In the genomic region with DNA sequence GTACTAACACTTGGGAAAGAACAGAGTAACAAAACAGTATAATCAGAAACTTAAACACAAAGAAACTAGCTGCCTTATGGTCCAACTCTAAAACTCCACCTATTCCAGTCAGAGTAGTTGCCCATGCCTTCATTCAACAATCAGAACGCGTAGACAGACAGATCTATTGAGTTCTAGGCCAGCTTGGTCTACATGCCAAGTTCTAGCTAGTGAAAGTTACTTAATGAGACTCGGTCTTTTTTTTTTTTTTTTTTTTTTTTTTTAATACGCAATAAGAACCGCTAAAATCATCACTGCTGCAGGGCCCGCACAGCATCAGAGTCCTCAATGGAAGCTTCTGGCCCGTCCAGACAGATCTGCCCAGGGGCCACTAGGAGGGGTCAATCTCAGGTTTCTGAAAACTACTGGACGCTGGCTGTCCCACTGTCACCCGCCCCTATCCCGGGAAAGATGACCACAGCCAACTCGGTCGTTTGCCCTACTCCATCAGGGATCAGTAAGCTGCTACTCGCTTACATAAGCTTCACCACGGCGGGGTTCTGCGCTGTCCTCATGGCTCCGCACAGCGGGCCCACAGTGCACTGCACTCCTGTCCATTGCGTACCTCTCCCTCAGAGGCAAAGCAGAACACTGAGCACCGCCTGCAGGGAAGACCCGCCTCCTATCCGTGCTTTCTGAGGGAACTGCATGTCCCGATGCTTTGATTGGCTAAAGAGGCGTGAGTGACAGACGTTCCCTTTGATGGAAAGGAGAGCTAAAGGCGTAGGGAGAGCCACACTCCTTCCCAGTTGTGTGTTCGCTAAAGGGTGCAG, we compare ENCODE assay signal across 7 mouse cellular contexts. TPM values are rescaled to one million over a fixed set of nuclear protein-coding genes. Genes with fewer than 3 reads are reported as not detected.
DNase-seq lines count a peak whose midpoint lies in the region; ATAC-seq lines count a peak whose summit lies in the region.

A gene (plus strand): TSS at position 795 of the 812 bp plus-strand sequence.

- DNase-seq in adrenal gland, postnatal 14 days, result peak; percentile 94
- peak; percentile 94 for DNase-seq in embryonic facial prominence, embryonic 11.5 days (ENCODE audit: low spot score)
- DNase-seq in kidney, adult 11 months, result peak; percentile 98
- DNase-seq in limb, embryonic 10.5 days (ENCODE audit: low spot score), result peak; percentile 83
- DNase-seq in spleen, adult 12 weeks (ENCODE audit: low spot score), result peak; percentile 61

- no peaks in the 10 kb centered on the region for H3K9me3 ChIP-seq in embryonic facial prominence, embryonic 11.5 days (replicated peaks; ENCODE audit: control insufficient read depth, low read length)
- no peaks in the 10 kb centered on the region for H3K9me3 ChIP-seq in limb, embryonic 10.5 days (replicated peaks)
- H3K9me3 ChIP-seq in midbrain, embryonic 13.5 days, result peaks cover 9% of the 10 kb centered on the region

- H3K27me3 ChIP-seq in embryonic facial prominence, embryonic 11.5 days (ENCODE audit: control insufficient read depth, insufficient read depth, low read length), result no peaks in the 10 kb centered on the region
- H3K27me3 ChIP-seq in limb, embryonic 10.5 days (ENCODE audit: low read depth, poor library complexity, severe bottlenecking), result no peaks in the 10 kb centered on the region
- no peaks in the 10 kb centered on the region for H3K27me3 ChIP-seq in midbrain, embryonic 13.5 days

- H3K4me2 ChIP-seq in embryonic facial prominence, embryonic 11.5 days (ENCODE audit: low read depth, low read length), result peak within 1 kb of the TSS; percentile 78
- H3K4me2 ChIP-seq in midbrain, embryonic 13.5 days (replicated peaks), result peak within 1 kb of the TSS; percentile 71

- peak within 1 kb of the TSS; percentile 72 for H3K9ac ChIP-seq in embryonic facial prominence, embryonic 11.5 days (replicated peaks; ENCODE audit: low read length)
- H3K9ac ChIP-seq in midbrain, embryonic 13.5 days (replicated peaks), result peak within 1 kb of the TSS; percentile 80

- under 1% methylated on average over 27 of the region's 27 CpGs for WGBS in embryonic facial prominence, embryonic 11.5 days
- WGBS in limb, embryonic 10.5 days, result 2% methylated on average over 27 of the region's 27 CpGs
- WGBS in midbrain, embryonic 13.5 days, result 1% methylated on average over 27 of the region's 27 CpGs

- peak; percentile 98 for ATAC-seq in embryonic facial prominence, embryonic 11.5 days (replicated peaks; ENCODE audit: insufficient number of reproducible peaks, low FRiP score, low TSS enrichment, low read depth)
- ATAC-seq in granulocyte monocyte progenitor cell, adult 5-6 weeks (replicated peaks; ENCODE audit: poor library complexity, severe bottlenecking), result peak; percentile 90
- peak; percentile 96 for ATAC-seq in midbrain, embryonic 13.5 days

- no peaks in the 10 kb centered on the region; the same call in 1 of the 2 replicates for H3K36me3 ChIP-seq in embryonic facial prominence, embryonic 11.5 days (replicated peaks; ENCODE audit: control insufficient read depth, insufficient read depth, low read depth, low read length)
- peaks cover 45% of the 10 kb centered on the region for H3K36me3 ChIP-seq in limb, embryonic 10.5 days
- peaks cover 33% of the 10 kb centered on the region for H3K36me3 ChIP-seq in midbrain, embryonic 13.5 days

- no peaks in the 10 kb centered on the region for H3K4me1 ChIP-seq in embryonic facial prominence, embryonic 11.5 days (ENCODE audit: control insufficient read depth, insufficient read depth, low read length)
- 0 out of 2 replicates have a peak, but pooled peaks cover 3% of the 10 kb centered on the region for H3K4me1 ChIP-seq in limb, embryonic 10.5 days
- peaks cover 7% of the 10 kb centered on the region for H3K4me1 ChIP-seq in midbrain, embryonic 13.5 days (replicated peaks)

- peak within 1 kb of the TSS; percentile 56 for H3K4me3 ChIP-seq in embryonic facial prominence, embryonic 11.5 days (ENCODE audit: low read depth, low read length)
- H3K4me3 ChIP-seq in limb, embryonic 10.5 days, result peak within 1 kb of the TSS; percentile 70
- peak within 1 kb of the TSS; percentile 64 for H3K4me3 ChIP-seq in midbrain, embryonic 13.5 days (replicated peaks)

- H3K27ac ChIP-seq in embryonic facial prominence, embryonic 11.5 days (replicated peaks; ENCODE audit: low read depth, low read length), result peak within 1 kb of the TSS; percentile 88
- H3K27ac ChIP-seq in limb, embryonic 10.5 days, result peak within 1 kb of the TSS; percentile 91
- H3K27ac ChIP-seq in midbrain, embryonic 13.5 days, result peak within 1 kb of the TSS; percentile 98

RNA-seq across cellular contexts. Expression of the gene that starts here (rescaled TPM):
- 10.9 and 13.6 TPM in 2 replicates for total RNA-seq in adrenal gland, postnatal 14 days (2021)
- 15.4 and 19.7 TPM in 2 replicates for polyA plus RNA-seq in embryonic facial prominence, embryonic 11.5 days (2014; fragmentation: Nextera tagmentation; extraction: Ambion mirVana)
- total RNA-seq in granulocyte monocyte progenitor cell, adult 5-6 weeks (2014; fragmentation: Nextera tagmentation), result 15.0 and 22.6 TPM in 2 replicates
- total RNA-seq in granulocyte monocyte progenitor cell, adult 5-6 weeks (2017), result 9.2 and 10.6 TPM in 2 replicates
- polyA plus RNA-seq in limb, embryonic 10.5 days (2016; fragmentation: Nextera tagmentation; extraction: Ambion mirVana), result 11.4 and 12.5 TPM in 2 replicates
- polyA plus RNA-seq in midbrain, embryonic 13.5 days (2015; fragmentation: Nextera tagmentation; extraction: Ambion mirVana), result 22.8 and 24.7 TPM in 2 replicates

Comparison
In these comparisons a context has a peak if more than half of its experiments do, and no peak if none do; other contexts are left out.
1. Peak in every context shown above with its lines: DNase-seq, ATAC-seq, H3K4me3 ChIP-seq and H3K27ac ChIP-seq.